Mouse (Mus musculus): ENCODE results near the gene Srrt.

- TF ChIP-seq POLR2A (IDR thresholded peaks at IDR 0.05; ENCODE audit: borderline replicate concordance, extremely low read depth, insufficient read depth, insufficient read length, poor library complexity, severe bottlenecking), result no peak
- peak; percentile 23; the same call in 1 of the 2 replicates for TF ChIP-seq CTCF (IDR thresholded peaks at IDR 0.05; ENCODE audit: borderline replicate concordance, extremely low read depth, insufficient read depth, insufficient read length)
These were observed 14.2 kb downstream of the Srrt start for GRCm38 (mm10) chr5:137293282-137293681.

Measured in brain, embryonic 14.5 days (tissue).